Mouse (Mus musculus): ENCODE results near the gene Gm14862.

GRCm38 (mm10) chrX:9227105-9227504, 29.6 kb downstream of the Gm14862 start:
- no peak for TF ChIP-seq GATA1 (IDR thresholded peaks at IDR 0.05; ENCODE audit: borderline replicate concordance, low read length)
- no peak for TF ChIP-seq FLI1 (IDR thresholded peaks at IDR 0.05; ENCODE audit: low read length)

Measured in megakaryocyte, embryonic 14.5 days (primary cell).